Mouse (Mus musculus): ENCODE results near the gene Ptprn2. TPM values are rescaled to one million over a fixed set of nuclear protein-coding genes. Genes with fewer than 3 reads are reported as not detected.
A peak's percentile ranks its signal among the peaks of the same experiment; 100 is the strongest.

Ptprn2 gene
- polyA plus RNA-seq, 1 experiment from 2014 or later: 7.9 TPM

GRCm38 (mm10) chr12:117242181-117242580, 756.7 kb downstream of the Ptprn2 start:
- H3K4me1 ChIP-seq: peaks cover 17% of the 10 kb centered on the region; the same call in 1 of the 2 replicates
- H3K36me3 ChIP-seq: peaks cover 98% of the 10 kb centered on the region
- H3K4me3 ChIP-seq: no peak overlapping the region
- no peak overlapping the region for H3K27ac ChIP-seq (replicated peaks)
- no peak for DNase-seq (ENCODE audit: low spot score)
- H3K9me3 ChIP-seq (replicated peaks): no peaks in the 10 kb centered on the region
- 78% methylated on average over 7 of the region's 7 CpGs for WGBS
- no peaks in the 10 kb centered on the region for H3K27me3 ChIP-seq (ENCODE audit: low read depth, poor library complexity, severe bottlenecking)

- Histone ChIP-seq H3K36me3 (peaks cover 100% of the 10 kb centered on the region), H3K27ac (replicated peaks) (no peak overlapping the region), H3K4me1 (peaks cover 31% of the 10 kb centered on the region), H3K4me3 (no peak overlapping the region), H3K9me3 (replicated peaks) (no peaks in the 10 kb centered on the region), H3K27me3 (ENCODE audit: low read depth, poor library complexity, severe bottlenecking) (no peaks in the 10 kb centered on the region)
- DNase-seq (ENCODE audit: low spot score): no peak
- 91% methylated on average over 17 of the region's 17 CpGs for WGBS
These were observed 760.5 kb downstream of the Ptprn2 start for GRCm38 (mm10) chr12:117245885-117246478.

GRCm38 (mm10) chr12:117250465-117250864, 764.9 kb downstream of the Ptprn2 start:
- DNase-seq (ENCODE audit: low spot score): no peak
- WGBS: 20% methylated on average over 6 of the region's 6 CpGs
- Histone ChIP-seq H3K4me1 (peaks cover 63% of the 10 kb centered on the region), H3K4me3 (no peak overlapping the region), H3K36me3 (peaks cover 91% of the 10 kb centered on the region), H3K9me3 (replicated peaks) (no peaks in the 10 kb centered on the region), H3K27ac (replicated peaks) (peak overlapping the region; percentile 28), H3K27me3 (ENCODE audit: low read depth, poor library complexity, severe bottlenecking) (no peaks in the 10 kb centered on the region)

- Histone ChIP-seq H3K4me1 (peaks cover 77% of the 10 kb centered on the region), H3K4me3 (no peak overlapping the region), H3K27me3 (ENCODE audit: low read depth, poor library complexity, severe bottlenecking) (no peaks in the 10 kb centered on the region), H3K9me3 (replicated peaks) (no peaks in the 10 kb centered on the region), H3K27ac (replicated peaks) (peak overlapping the region; percentile 87), H3K36me3 (peaks cover 85% of the 10 kb centered on the region)
- WGBS: 29% methylated on average over 11 of the region's 11 CpGs
- DNase-seq (ENCODE audit: low spot score): peak; percentile 53
These were observed 766.3 kb downstream of the Ptprn2 start for GRCm38 (mm10) chr12:117251663-117252425.

- Histone ChIP-seq H3K27ac (replicated peaks) (peak overlapping the region; percentile 87), H3K36me3 (peaks cover 79% of the 10 kb centered on the region)
These were observed 766.9 kb downstream of the Ptprn2 start for GRCm38 (mm10) chr12:117252426-117252779.

GRCm38 (mm10) chr12:117254356-117254755, 768.8 kb downstream of the Ptprn2 start:
- H3K27ac ChIP-seq (replicated peaks): peak overlapping the region; percentile 97

More at GRCm38 (mm10) chr12:117252426-117252779, 766.9 kb downstream of the Ptprn2 start:
- no peak overlapping the region for H3K4me3 ChIP-seq
- no peaks in the 10 kb centered on the region for H3K9me3 ChIP-seq (replicated peaks)
- 15% methylated on average over 3 of the region's 3 CpGs for WGBS
- H3K4me1 ChIP-seq: peaks cover 83% of the 10 kb centered on the region
- no peak for DNase-seq (ENCODE audit: low spot score)
- no peaks in the 10 kb centered on the region for H3K27me3 ChIP-seq (ENCODE audit: low read depth, poor library complexity, severe bottlenecking)

GRCm38 (mm10) chr12:117255325-117255724, 769.8 kb downstream of the Ptprn2 start:
- peaks cover 70% of the 10 kb centered on the region for H3K36me3 ChIP-seq
- peaks cover 99% of the 10 kb centered on the region for H3K4me1 ChIP-seq
- WGBS: 13% methylated on average over 6 of the region's 6 CpGs

More at GRCm38 (mm10) chr12:117254356-117254755, 768.8 kb downstream of the Ptprn2 start:
- Histone ChIP-seq H3K4me1 (peaks cover 99% of the 10 kb centered on the region), H3K36me3 (peaks cover 70% of the 10 kb centered on the region), H3K9me3 (replicated peaks) (no peaks in the 10 kb centered on the region), H3K4me3 (no peak overlapping the region), H3K27me3 (ENCODE audit: low read depth, poor library complexity, severe bottlenecking) (no peaks in the 10 kb centered on the region)
- no peak for DNase-seq (ENCODE audit: low spot score)
- 82% methylated on average over 9 of the region's 9 CpGs for WGBS

GRCm38 (mm10) chr12:117255776-117256342, 770.3 kb downstream of the Ptprn2 start:
- Histone ChIP-seq H3K4me3 (0 out of 2 replicates have a peak overlapping the region, but pooled peaks have one; percentile 18), H3K27me3 (ENCODE audit: low read depth, poor library complexity, severe bottlenecking) (no peaks in the 10 kb centered on the region), H3K9me3 (replicated peaks) (no peaks in the 10 kb centered on the region), H3K36me3 (peaks cover 70% of the 10 kb centered on the region), H3K27ac (replicated peaks) (peak overlapping the region; percentile 97), H3K4me1 (peaks cover 99% of the 10 kb centered on the region)
- WGBS: 46% methylated on average over 2 of the region's 2 CpGs
- DNase-seq (ENCODE audit: low spot score): no peak

More at GRCm38 (mm10) chr12:117255325-117255724, 769.8 kb downstream of the Ptprn2 start:
- peak overlapping the region; percentile 18; the same call in 1 of the 2 replicates for H3K4me3 ChIP-seq
- DNase-seq (ENCODE audit: low spot score): peak; percentile 54
- H3K9me3 ChIP-seq (replicated peaks): no peaks in the 10 kb centered on the region
- no peaks in the 10 kb centered on the region for H3K27me3 ChIP-seq (ENCODE audit: low read depth, poor library complexity, severe bottlenecking)
- H3K27ac ChIP-seq (replicated peaks): peak overlapping the region; percentile 97

GRCm38 (mm10) chr12:117256849-117257204, 771.3 kb downstream of the Ptprn2 start:
- H3K27ac ChIP-seq (replicated peaks): peak overlapping the region; percentile 97
- no peaks in the 10 kb centered on the region for H3K9me3 ChIP-seq (replicated peaks)
- H3K27me3 ChIP-seq (ENCODE audit: low read depth, poor library complexity, severe bottlenecking): no peaks in the 10 kb centered on the region
- WGBS: 22% methylated on average over 5 of the region's 5 CpGs
- no peak for DNase-seq (ENCODE audit: low spot score)
- peaks cover 99% of the 10 kb centered on the region for H3K4me1 ChIP-seq
- peak overlapping the region; percentile 24; the same call in 1 of the 2 replicates for H3K4me3 ChIP-seq
- peaks cover 70% of the 10 kb centered on the region for H3K36me3 ChIP-seq

- Histone ChIP-seq H3K27me3 (ENCODE audit: low read depth, poor library complexity, severe bottlenecking) (no peaks in the 10 kb centered on the region), H3K4me1 (peaks cover 99% of the 10 kb centered on the region), H3K4me3 (peak overlapping the region; percentile 24; the same call in 1 of the 2 replicates), H3K36me3 (peaks cover 73% of the 10 kb centered on the region), H3K27ac (replicated peaks) (peak overlapping the region; percentile 97), H3K9me3 (replicated peaks) (no peaks in the 10 kb centered on the region)
- DNase-seq (ENCODE audit: low spot score): peak; percentile 92
- WGBS: 4% methylated on average over 20 of the region's 20 CpGs
These were observed 771.8 kb downstream of the Ptprn2 start for GRCm38 (mm10) chr12:117257205-117257920.

- Histone ChIP-seq H3K4me3 (peak overlapping the region; percentile 22; the same call in 1 of the 2 replicates), H3K27me3 (ENCODE audit: low read depth, poor library complexity, severe bottlenecking) (no peaks in the 10 kb centered on the region), H3K4me1 (peaks cover 99% of the 10 kb centered on the region), H3K36me3 (peaks cover 79% of the 10 kb centered on the region), H3K9me3 (replicated peaks) (no peaks in the 10 kb centered on the region), H3K27ac (replicated peaks) (peak overlapping the region; percentile 97)
- no peak for DNase-seq (ENCODE audit: low spot score)
- 12% methylated on average over 12 of the region's 12 CpGs for WGBS
These were observed 772.5 kb downstream of the Ptprn2 start for GRCm38 (mm10) chr12:117257921-117258497.

Measured in midbrain, embryonic 10.5 days (tissue).